Comparison of ENCODE assay signal across 21 mouse cellular contexts in the genomic region with DNA sequence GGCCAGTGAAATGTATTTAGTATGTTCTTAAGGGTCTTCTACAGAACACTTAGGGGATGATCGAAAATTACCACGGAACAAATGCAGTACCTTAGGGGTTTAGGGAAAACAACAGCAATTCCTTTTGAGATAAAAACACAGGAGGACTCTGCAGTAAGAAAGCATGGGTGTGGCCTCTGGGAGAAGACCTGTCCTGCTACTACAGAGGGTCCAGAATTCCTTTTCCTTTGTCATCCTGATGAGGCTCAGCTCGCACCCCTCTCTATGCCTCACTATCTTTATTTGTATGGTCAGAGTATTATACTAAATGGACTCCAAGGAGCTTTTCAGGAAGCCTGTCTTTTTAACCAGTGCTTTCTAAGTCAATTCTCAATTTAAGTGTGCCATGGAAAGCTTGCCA.
DNase-seq lines count a peak whose midpoint lies in the region; TF ChIP-seq lines count a peak whose summit lies in the region.
"Had no signal": no experiment of that assay in that cellular context is flagged by ENCODE, and none has a peak within 500 bp of the region (broad histone marks: within the 10 kb centered on the region; RNA-seq: fewer than 3 reads in every experiment).

No protein-coding gene starts in this region.

- no peak for TF ChIP-seq CTCF in left cerebral cortex, adult 2 months (IDR thresholded peaks at IDR 0.05)

- peak overlapping the region; percentile 13; the same call in 1 of the 2 replicates for H3K27ac ChIP-seq in left cerebral cortex, adult 2 months
- H3K27ac ChIP-seq: embryonic facial prominence, embryonic 13.5 days; embryonic facial prominence, embryonic 15.5 days; forebrain, embryonic 10.5 days; forebrain, embryonic 12.5 days had no signal

- no peak for DNase-seq in left cerebral cortex, adult 2 months (ENCODE audit: extremely low spot score in 1 of 2, low spot score in 2 of 2)
- DNase-seq in left cerebral cortex, adult 9 months (ENCODE audit: low spot score in 2 of 2): no peak
- DNase-seq in ES-CJ7 (ENCODE audit: low read depth, low spot score) (peak; percentile 56), R1 (ENCODE audit: low read depth, low spot score) (peak; percentile 75)
- no peak for DNase-seq in cerebellum, adult 11 months
- DNase-seq in right cerebral cortex, adult 2 months (ENCODE audit: low spot score in 2 of 2): no peak
- DNase-seq: adrenal gland, adult 8-10 months; adrenal gland, postnatal 14 days; adrenal gland, postnatal 36 days; B cell, adult 2 months; cerebellum, adult 18-20 months; cerebellum, adult 8-10 months; cerebellum, adult 9-11 months; cerebellum, postnatal 14 days; cerebellum, postnatal 36 days; embryo, embryonic 11 days had no signal

- H3K4me3 ChIP-seq in left cerebral cortex, adult 2 months: no peak overlapping the region
- H3K4me3 ChIP-seq: embryonic facial prominence, embryonic 13.5 days; embryonic facial prominence, embryonic 15.5 days; erythroblast, embryonic 14.5 days; forebrain, embryonic 10.5 days; forebrain, embryonic 12.5 days had no signal

- intact Hi-C loops in left cerebral cortex, adult 2 months (cut with DNase I): no loop called here

Comparison
In these comparisons a context has a peak if more than half of its experiments do, and no peak if none do; other contexts are left out.
1. DNase-seq: peak in ES-CJ7 (single experiment) and R1 (single experiment); none in left cerebral cortex, adult 2 months (0 of 2), left cerebral cortex, adult 9 months (0 of 2), cerebellum, adult 11 months (single experiment) and right cerebral cortex, adult 2 months (0 of 2).